Mouse (Mus musculus) adrenal gland, postnatal 4 days (tissue): ENCODE results near the gene Myoz1. TPM values are rescaled to one million over a fixed set of nuclear protein-coding genes. Genes with fewer than 3 reads are reported as not detected.

ENCODE experiments used
- microRNA-seq: library from miRNA; unstranded; fragments of <30 nt; microRNA quantifications from one replicate; pipeline ENCODE4 v1.2.0, GENCODE M21; 2021
- total RNA-seq, 2 experiments: library from RNA; stranded (reverse); gene quantifications; 2 replicates each; pipeline ENCODE4 v1.2.3; 2021

Myoz1 gene
- total RNA-seq, 2 experiments from 2014 or later = 11.0 to 25.8 TPM

Small RNA genes within 50 kb of the gene (microRNA-seq; reads per million reads assigned to microRNA genes)
- 0.79 reads per million for gene Mir6946

Other genes starting within 250 kb of the Myoz1 start
- 1 to 10 TPM; 1.7 to 5.2 TPM for gene Cfap70, start 204.3 kb downstream of the Myoz1 start, total RNA-seq
- 10 to 100 TPM; 81.0 to 81.8 TPM for gene Anxa7, start 176.4 kb downstream of the Myoz1 start, total RNA-seq
- 1 to 10 TPM; 2.2 to 2.6 TPM for gene Mss51, start 159.6 kb downstream of the Myoz1 start, total RNA-seq
- gene Ppp3cb, start 110.0 kb downstream of the Myoz1 start, total RNA-seq = 10 to 100 TPM; 87.7 to 95.3 TPM
- gene Usp54, start 15.5 kb downstream of the Myoz1 start, total RNA-seq = 10 to 100 TPM; 20.0 to 20.4 TPM
- 10 to 100 TPM in 1 of 2 experiments, 1 to 10 TPM in 1; 3.6 to 11.8 TPM for gene Synpo2l, start 11.8 kb upstream of the Myoz1 start, total RNA-seq
- 100 to 1,000 TPM; 137 to 140 TPM for gene Sec24c, start 17.8 kb upstream of the Myoz1 start, total RNA-seq
- gene Fut11, start 38.4 kb upstream of the Myoz1 start, total RNA-seq = 10 to 100 TPM; 25.9 to 26.1 TPM
- gene Chchd1, start 46.5 kb upstream of the Myoz1 start, total RNA-seq = 10 to 100 TPM; 76.1 to 88.5 TPM
- 100 to 1,000 TPM; 136 to 151 TPM for gene Zswim8, start 51.0 kb upstream of the Myoz1 start, total RNA-seq
- 10 to 100 TPM; 46.4 to 49.0 TPM for gene Ndst2, start 78.0 kb upstream of the Myoz1 start, total RNA-seq
- 10 to 100 TPM; 77.3 to 87.2 TPM for gene Camk2g, start 137.5 kb upstream of the Myoz1 start, total RNA-seq
- 10 to 100 TPM; 19.8 to 36.6 TPM for gene Plau, start 180.1 kb upstream of the Myoz1 start, total RNA-seq